Mouse (Mus musculus): ENCODE results near the gene Angel1.
A peak's percentile ranks its signal among the peaks of the same experiment; 100 is the strongest.

The Angel1 gene

GRCm38 (mm10) chr12:86726120-86726640, at the start of gene Angel1:
Gene Angel1 (minus strand): TSS chr12:86726460.
- DNase-seq = peak; percentile 98 to 99

- DNase-seq = peak in 1 of 2 experiments; percentile 52
Observed at GRCm38 (mm10) chr12:86775561-86776280, 49.5 kb upstream of the Angel1 start.

GRCm38 (mm10) chr12:86772551-86772950, 46.3 kb upstream of the Angel1 start:
- no peak for DNase-seq

- DNase-seq = peak; percentile 95 to 98
Observed at GRCm38 (mm10) chr12:86771823-86772427, 45.7 kb upstream of the Angel1 start.

GRCm38 (mm10) chr12:86770927-86771326, 44.7 kb upstream of the Angel1 start:
- no peak for DNase-seq

GRCm38 (mm10) chr12:86770261-86770670, 44.0 kb upstream of the Angel1 start:
- DNase-seq = peak; percentile 60 to 63

- no peak for DNase-seq
Observed at GRCm38 (mm10) chr12:86769819-86770218, 43.6 kb upstream of the Angel1 start.

GRCm38 (mm10) chr12:86768986-86769580, 42.8 kb upstream of the Angel1 start:
- DNase-seq = peak; percentile 94 to 96

GRCm38 (mm10) chr12:86767868-86768631, 41.8 kb upstream of the Angel1 start:
- peak; percentile 78 to 82 for DNase-seq

- no peak for DNase-seq
Observed at GRCm38 (mm10) chr12:86766467-86766866, 40.2 kb upstream of the Angel1 start.

- DNase-seq = no peak
Observed at GRCm38 (mm10) chr12:86764060-86764459, 37.8 kb upstream of the Angel1 start.

- DNase-seq = no peak
Observed at GRCm38 (mm10) chr12:86761036-86761435, 34.8 kb upstream of the Angel1 start.

- no peak for DNase-seq
Observed at GRCm38 (mm10) chr12:86734319-86734810, 8.1 kb upstream of the Angel1 start, which contains the start of gene Lrrc74a. Gene Lrrc74a (plus strand): TSS chr12:86734369.

- no peak for DNase-seq
Observed at GRCm38 (mm10) chr12:86725706-86726105, 554 bp downstream of the Angel1 start.

- no peak for DNase-seq
Observed at GRCm38 (mm10) chr12:86724300-86724699, 2.0 kb downstream of the Angel1 start.

GRCm38 (mm10) chr12:86721453-86721852, 4.8 kb downstream of the Angel1 start:
- no peak for DNase-seq

GRCm38 (mm10) chr12:86719961-86720639, 6.2 kb downstream of the Angel1 start:
- peak; percentile 34 to 60 for DNase-seq

- no peak for DNase-seq
Observed at GRCm38 (mm10) chr12:86716962-86717361, 9.3 kb downstream of the Angel1 start.

GRCm38 (mm10) chr12:86715401-86715800, 10.9 kb downstream of the Angel1 start:
- DNase-seq = peak; percentile 92 to 95

GRCm38 (mm10) chr12:86714026-86714425, 12.2 kb downstream of the Angel1 start:
- peak in 1 of 2 experiments; percentile 58 for DNase-seq

- peak in 1 of 2 experiments; percentile 4 for DNase-seq
Observed at GRCm38 (mm10) chr12:86705843-86706242, 20.4 kb downstream of the Angel1 start.

- DNase-seq = no peak
Observed at GRCm38 (mm10) chr12:86702690-86703089, 23.6 kb downstream of the Angel1 start.
